Mouse (Mus musculus): ENCODE measurements around the gene Synpo2l.
"Not testable (repeated sequence)": the region's sequence is repeated elsewhere in the genome, so short reads cannot be mapped to it uniquely, and the experiment has no call there.

Synpo2l gene

DNA sequence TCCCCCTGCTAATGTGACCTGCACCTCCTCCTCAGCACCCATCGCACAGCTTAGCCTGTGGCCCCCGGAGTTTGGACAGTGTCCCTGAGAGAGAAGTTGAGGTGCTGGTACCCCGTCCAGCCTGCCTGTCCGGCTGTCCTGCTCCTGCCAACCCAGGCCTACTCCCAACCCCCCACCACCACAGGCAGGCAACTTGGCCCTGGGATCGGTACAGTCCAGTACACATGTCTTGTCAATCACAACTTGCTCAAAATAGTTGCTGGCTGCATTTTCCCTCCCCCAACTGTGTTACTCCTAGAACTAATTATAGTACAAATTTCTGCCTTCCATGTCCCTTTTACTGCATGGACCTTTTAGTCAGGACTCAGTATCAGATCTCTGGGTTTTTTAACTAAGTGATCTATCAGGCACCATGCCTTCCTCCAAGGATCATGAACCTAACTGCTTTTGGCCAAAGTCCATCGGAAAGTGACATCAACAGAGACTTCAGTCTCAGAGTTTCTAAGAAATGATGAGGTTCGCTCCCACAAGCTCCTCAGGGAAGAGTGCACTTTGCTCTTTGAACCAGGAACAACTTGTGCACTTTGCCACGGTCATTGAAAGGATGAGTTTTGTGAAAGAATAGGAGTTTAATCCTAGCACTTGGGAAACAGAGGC, at the start of gene Synpo2l:
Gene Synpo2l (minus strand): TSS at position 201 of the 657 bp plus-strand sequence.
- DNase-seq (ENCODE audit: low spot score), result no peak

GRCm38 (mm10) chr14:20713832-20714231, 45.7 kb upstream of the Synpo2l start:
- no peak for DNase-seq (ENCODE audit: low spot score)

GRCm38 (mm10) chr14:20708239-20708638, 40.1 kb upstream of the Synpo2l start:
- DNase-seq (ENCODE audit: low spot score), result no peak

DNA sequence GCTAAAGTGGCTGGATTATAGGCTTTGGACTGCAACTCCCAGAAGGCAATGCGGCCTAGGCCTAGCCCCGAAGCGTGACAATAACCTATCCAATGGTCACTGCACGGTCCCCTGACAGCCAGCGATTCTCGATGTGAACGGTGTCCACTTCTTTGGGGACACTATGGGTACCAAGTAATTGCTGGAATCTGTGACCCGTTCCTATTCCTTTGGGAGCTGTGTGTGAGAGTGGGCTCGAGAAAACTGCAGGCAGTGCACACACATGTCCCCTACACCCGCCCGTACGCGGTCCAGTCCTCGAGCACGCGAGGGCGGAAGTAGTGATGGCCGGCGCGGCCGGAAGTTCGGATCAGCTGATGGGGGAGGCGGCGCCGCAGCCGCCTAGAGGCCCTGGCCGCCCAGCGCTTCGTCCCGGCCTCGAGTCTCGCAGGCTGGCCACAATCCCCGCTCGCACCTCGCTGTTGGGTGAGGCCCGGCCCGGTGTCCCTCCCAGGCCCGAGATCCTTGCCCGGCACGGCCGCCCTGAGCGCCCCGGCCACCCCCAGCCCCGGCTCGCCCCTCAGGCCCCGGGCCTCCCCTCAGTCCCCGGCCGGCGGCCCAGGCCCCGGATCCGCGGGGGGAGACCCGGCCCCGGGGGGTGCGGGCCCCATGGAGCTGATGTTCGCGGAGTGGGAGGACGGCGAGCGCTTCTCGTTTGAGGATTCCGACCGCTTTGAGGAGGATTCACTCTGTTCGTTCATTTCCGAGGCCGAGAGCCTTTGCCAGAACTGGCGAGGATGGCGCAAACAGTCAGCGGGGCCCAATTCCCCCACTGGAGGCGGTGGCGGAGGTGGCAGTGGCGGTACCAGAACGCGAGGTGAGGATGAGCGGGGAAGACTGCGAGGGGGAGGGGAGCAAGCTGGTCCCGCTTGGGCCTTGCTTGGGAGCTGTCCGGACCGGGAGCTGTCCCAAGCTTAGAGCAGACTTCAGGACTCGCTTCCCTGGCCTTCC, 39.3 kb upstream of the Synpo2l start, which contains the start of gene Zswim8:
Gene Zswim8 (plus strand): TSS at position 352 of the 990 bp plus-strand sequence.
- peak; percentile 51 for DNase-seq (ENCODE audit: low spot score)

GRCm38 (mm10) chr14:20703461-20703860, 35.3 kb upstream of the Synpo2l start:
- not testable (repeated sequence) for DNase-seq (ENCODE audit: low spot score)

DNA sequence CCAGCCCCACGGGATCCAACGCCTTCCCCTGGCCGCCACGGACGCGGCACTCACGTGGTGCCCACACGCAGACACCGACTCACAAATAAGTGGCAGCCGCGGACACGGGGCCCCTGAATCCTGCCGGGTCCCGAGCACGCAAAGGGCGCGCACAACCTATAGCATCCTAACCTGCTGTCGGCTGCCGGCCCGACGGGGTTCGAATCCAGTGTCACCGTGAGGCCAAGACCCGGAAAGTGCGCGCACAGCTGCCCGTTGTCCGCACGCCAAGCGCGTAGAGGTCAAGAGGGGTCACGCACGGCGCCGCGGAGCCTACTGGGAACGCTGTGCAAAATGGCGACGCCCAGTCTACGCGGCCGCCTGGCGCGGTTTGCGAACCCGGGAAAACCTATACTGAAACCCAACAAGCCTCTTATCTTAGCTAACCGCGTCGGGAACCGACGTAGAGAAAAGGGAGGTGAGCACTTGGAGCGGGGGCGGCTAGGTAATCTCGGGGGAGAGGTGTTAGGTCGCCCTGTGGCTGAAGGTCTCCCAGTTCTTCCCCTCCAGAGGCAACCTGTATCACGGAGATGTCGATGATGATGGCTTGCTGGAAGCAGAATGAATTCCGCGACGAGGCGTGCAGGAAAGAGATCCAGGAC, 34.7 kb upstream of the Synpo2l start, which contains the start of gene Chchd1:
Gene Chchd1 (plus strand): TSS at position 266 of the 641 bp plus-strand sequence.
- DNase-seq (ENCODE audit: low spot score), result peak; percentile 65

DNA sequence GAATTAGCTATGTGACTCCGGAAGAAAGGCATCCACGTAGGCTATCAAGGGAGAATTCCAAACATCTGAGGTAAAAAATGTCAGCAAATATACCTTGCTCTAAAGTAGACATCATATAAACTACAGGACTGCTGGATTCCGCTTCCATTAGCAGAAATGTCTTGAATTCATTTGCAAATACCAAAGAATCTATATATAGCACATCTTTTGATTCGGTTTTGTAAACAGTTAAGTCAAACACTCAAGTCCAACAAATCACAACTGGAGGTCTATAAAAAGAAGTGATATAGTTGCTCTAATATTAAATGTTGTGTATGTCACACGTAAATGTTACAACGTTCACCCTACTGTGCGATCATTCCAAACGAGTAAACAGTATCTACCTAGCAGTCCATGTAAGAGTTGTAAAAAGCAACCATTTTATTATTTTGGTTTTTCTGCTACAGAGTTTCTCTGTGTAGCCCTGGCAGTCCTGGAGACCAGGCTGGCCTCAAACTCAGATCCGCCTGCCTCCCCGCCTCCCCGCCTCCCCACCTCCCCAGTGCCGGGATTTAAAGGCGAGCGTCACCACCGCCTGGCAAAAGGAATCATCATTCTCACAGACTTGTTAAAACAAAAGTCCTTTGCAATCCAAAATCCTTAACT, 34.1 kb upstream of the Synpo2l start:
- no peak for DNase-seq (ENCODE audit: low spot score)

DNA sequence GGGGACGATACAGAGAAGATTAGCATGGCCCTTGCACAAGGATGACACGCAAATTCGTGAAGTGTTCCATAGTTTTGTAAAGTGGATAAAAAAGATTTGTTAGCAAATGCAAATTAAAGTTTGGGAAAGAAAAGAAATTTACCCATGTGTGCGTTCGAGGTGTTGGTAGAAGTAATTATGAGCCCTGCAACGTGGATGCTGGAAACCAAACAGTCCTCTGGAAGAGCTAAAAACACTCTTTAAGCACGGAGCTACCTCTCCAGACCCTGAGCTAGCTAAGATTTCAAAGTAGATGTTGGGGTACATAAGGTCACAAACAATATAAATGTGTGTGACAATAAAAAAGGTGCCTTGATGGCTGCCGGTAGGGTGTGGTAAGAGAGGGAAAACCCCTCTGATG, 33.4 kb upstream of the Synpo2l start:
- no peak for DNase-seq (ENCODE audit: low spot score)

- DNase-seq (ENCODE audit: low spot score), result no peak
These were observed 32.2 kb upstream of the Synpo2l start for GRCm38 (mm10) chr14:20700362-20700761.

- no peak for DNase-seq (ENCODE audit: low spot score)
These were observed 30.4 kb upstream of the Synpo2l start for GRCm38 (mm10) chr14:20698515-20698914.

DNA sequence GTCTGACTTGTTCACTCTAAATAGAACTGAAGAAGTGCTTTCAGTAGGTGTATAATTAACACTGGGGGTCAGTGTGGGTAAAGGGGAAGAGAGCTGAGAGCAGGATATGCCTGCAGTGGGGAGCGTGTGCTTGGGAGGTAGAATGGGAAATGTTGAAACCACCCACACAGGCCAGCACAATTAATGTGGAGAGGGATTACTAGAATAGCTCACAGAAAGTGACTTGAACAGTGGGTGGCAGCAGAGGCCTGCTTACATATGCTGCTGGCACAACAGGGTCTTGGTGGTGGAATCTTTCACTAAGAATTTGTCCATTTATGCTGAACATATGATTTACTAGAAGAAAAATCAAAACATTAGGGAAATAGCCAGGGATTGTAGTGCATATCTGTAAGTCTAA, 28.8 kb upstream of the Synpo2l start:
- no peak for DNase-seq (ENCODE audit: low spot score)

- no peak for DNase-seq (ENCODE audit: low spot score)
These were observed 27.8 kb upstream of the Synpo2l start for GRCm38 (mm10) chr14:20695761-20696520.

DNA sequence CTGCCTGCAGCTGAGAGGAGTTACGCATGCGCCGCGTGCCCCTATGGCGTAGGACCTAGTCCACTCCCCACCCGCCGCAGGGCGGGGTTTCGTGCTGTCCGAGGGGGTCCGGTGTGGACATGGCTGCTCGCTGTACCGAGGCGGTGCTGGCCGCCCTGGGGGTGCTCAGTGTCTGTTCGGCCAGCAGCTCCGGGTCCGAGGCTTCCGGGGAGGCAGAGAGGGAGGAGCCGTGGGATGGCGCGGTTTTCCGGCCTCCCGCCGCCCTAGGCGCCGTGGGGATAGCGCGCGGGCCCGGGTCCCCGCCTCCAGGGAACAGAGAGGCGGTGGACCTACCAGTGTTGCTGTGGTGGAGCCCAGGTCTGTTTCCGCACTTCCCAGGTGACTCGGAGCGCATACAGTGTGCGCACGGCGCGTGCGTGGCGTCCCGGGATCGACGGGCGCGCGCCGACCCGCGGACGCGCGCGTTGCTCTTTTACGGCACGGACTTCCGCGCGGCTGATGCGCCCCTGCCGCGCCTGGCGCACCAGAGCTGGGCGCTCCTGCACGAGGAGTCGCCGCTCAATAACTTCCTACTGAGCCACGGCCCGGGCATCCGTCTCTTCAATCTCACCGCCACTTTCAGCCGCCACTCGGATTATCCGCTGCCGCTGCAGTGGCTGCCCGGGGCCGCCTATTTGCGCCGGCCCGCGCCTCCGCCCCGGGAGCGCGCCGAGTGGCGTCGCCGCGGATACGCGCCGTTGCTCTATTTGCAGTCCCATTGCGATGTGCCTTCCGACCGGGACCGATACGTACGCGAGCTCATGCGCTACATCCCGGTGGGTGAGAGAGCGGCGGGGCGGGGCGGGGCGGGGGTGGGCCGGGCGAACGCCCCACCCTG, 27.0 kb upstream of the Synpo2l start, which contains the start of gene Fut11:
Gene Fut11 (plus strand): TSS at position 85 of the 877 bp plus-strand sequence.
- peak; percentile 54 for DNase-seq (ENCODE audit: low spot score)

GRCm38 (mm10) chr14:20694185-20694883, 26.2 kb upstream of the Synpo2l start:
- DNase-seq (ENCODE audit: low spot score), result no peak

- DNase-seq (ENCODE audit: low spot score), result no peak
These were observed 25.5 kb upstream of the Synpo2l start for GRCm38 (mm10) chr14:20693589-20694101.

GRCm38 (mm10) chr14:20691772-20692171, 23.6 kb upstream of the Synpo2l start:
- DNase-seq (ENCODE audit: low spot score), result no peak

- DNase-seq (ENCODE audit: low spot score), result no peak
These were observed 20.9 kb upstream of the Synpo2l start for GRCm38 (mm10) chr14:20689009-20689408.

DNA sequence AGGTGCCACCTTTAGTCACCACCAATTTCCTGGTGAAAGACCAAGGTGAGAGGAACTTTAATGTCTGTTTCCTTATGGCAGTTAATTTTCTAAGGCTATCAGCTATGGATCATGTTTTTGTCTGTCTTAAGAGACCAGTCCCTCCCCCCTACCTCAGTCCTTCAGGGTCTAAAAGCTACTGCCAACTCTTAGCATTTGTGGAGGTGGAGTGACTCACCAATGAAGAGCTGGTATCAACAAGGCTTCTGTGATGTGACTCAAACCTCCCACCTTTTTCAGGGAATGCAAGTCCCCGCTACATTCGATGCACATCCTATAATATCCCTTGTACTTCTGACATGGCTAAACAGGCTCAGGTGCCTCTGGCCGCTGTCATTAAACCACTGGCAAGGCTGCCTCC, 18.4 kb upstream of the Synpo2l start:
- no peak for DNase-seq (ENCODE audit: low spot score)

- DNase-seq (ENCODE audit: low spot score), result no peak
These were observed 14.3 kb upstream of the Synpo2l start for GRCm38 (mm10) chr14:20682498-20682897.

All from urinary bladder, postnatal 10 days (tissue).